15 mouse cellular contexts compared by ENCODE assay signal in genomic region chr3:36819402-36819801, GRCm38 (mm10). TPM values are rescaled to one million over a fixed set of nuclear protein-coding genes. Genes with fewer than 3 reads are reported as not detected.
DNase-seq lines count a peak whose midpoint lies in the region; ATAC-seq lines count a peak whose summit lies in the region.
"Had no signal": no experiment of that assay in that cellular context is flagged by ENCODE, and none has a peak within 500 bp of the region (broad histone marks: within the 10 kb centered on the region; RNA-seq: fewer than 3 reads in every experiment).

No protein-coding gene starts in this region.

- DNase-seq in adrenal gland, adult 8-10 months: peak; percentile 11
- DNase-seq in adrenal gland, postnatal 25 days: no peak
- no peak for DNase-seq in lung, adult 18-20 months
- DNase-seq in kidney, adult 8-10 months: peak; percentile 24 to 34
- peak; percentile 30 to 37 for DNase-seq in kidney, postnatal 4 days
- DNase-seq in spleen, postnatal 4 days (ENCODE audit: low spot score in 2 of 2): no peak
- DNase-seq: cerebellum, adult 18-20 months; liver, embryonic 13.5 days; thymus, postnatal 4 days had no signal

- no peak overlapping the region for H3K4me3 ChIP-seq in lung, embryonic 16.5 days (ENCODE audit: low read length)
- no peak overlapping the region for H3K4me3 ChIP-seq in liver, embryonic 12.5 days
- H3K4me3 ChIP-seq: embryonic facial prominence, embryonic 13.5 days; limb, embryonic 10.5 days; liver, embryonic 13.5 days; midbrain, embryonic 15.5 days had no signal

- WGBS in lung, embryonic 16.5 days: 29% methylated on average over 7 of the region's 7 CpGs
- 26% methylated on average over 7 of the region's 7 CpGs for WGBS in liver, embryonic 12.5 days (ENCODE audit: insufficient replicate concordance)

- no peaks in the 10 kb centered on the region for H3K9me3 ChIP-seq in lung, embryonic 16.5 days (ENCODE audit: control insufficient read depth, low read length)
- H3K9me3 ChIP-seq in liver, embryonic 12.5 days (replicated peaks): no peaks in the 10 kb centered on the region
- H3K9me3 ChIP-seq: embryonic facial prominence, embryonic 13.5 days; limb, embryonic 10.5 days; liver, embryonic 13.5 days; midbrain, embryonic 15.5 days had no signal

- H3K4me1 ChIP-seq in lung, embryonic 16.5 days (replicated peaks; ENCODE audit: control insufficient read depth, insufficient read depth, low read length): no peaks in the 10 kb centered on the region
- no peaks in the 10 kb centered on the region for H3K4me1 ChIP-seq in liver, embryonic 12.5 days
- H3K4me1 ChIP-seq: embryonic facial prominence, embryonic 13.5 days; limb, embryonic 10.5 days; liver, embryonic 13.5 days; midbrain, embryonic 15.5 days had no signal

- 0 out of 2 replicates have a peak, but pooled peaks have one; percentile 28 for ATAC-seq in lung, embryonic 16.5 days (ENCODE audit: low read depth)
- ATAC-seq in liver, embryonic 12.5 days: no peak
- ATAC-seq: hindbrain, embryonic 16.5 days; midbrain, embryonic 15.5 days had no signal

- H3K9ac ChIP-seq in lung, embryonic 16.5 days (ENCODE audit: low read length): no peak overlapping the region
- H3K9ac ChIP-seq in liver, embryonic 12.5 days: no peak overlapping the region
- H3K9ac ChIP-seq: embryonic facial prominence, embryonic 13.5 days; liver, embryonic 13.5 days; midbrain, embryonic 15.5 days had no signal

- no peak overlapping the region for H3K4me2 ChIP-seq in lung, embryonic 16.5 days (ENCODE audit: low read depth, low read length)
- H3K4me2 ChIP-seq in liver, embryonic 12.5 days: no peak overlapping the region
- H3K4me2 ChIP-seq: embryonic facial prominence, embryonic 13.5 days; liver, embryonic 13.5 days; midbrain, embryonic 15.5 days had no signal

- H3K36me3 ChIP-seq in lung, embryonic 16.5 days (ENCODE audit: control insufficient read depth, insufficient read depth, low read length): no peaks in the 10 kb centered on the region
- H3K36me3 ChIP-seq in liver, embryonic 12.5 days: no peaks in the 10 kb centered on the region
- H3K36me3 ChIP-seq: embryonic facial prominence, embryonic 13.5 days; limb, embryonic 10.5 days; liver, embryonic 13.5 days; midbrain, embryonic 15.5 days had no signal

- no peak overlapping the region for H3K27ac ChIP-seq in lung, embryonic 16.5 days (ENCODE audit: low read length)
- H3K27ac ChIP-seq in liver, embryonic 12.5 days: no peak overlapping the region
- H3K27ac ChIP-seq: embryonic facial prominence, embryonic 13.5 days; limb, embryonic 10.5 days; liver, embryonic 13.5 days; midbrain, embryonic 15.5 days had no signal

- no peaks in the 10 kb centered on the region for H3K27me3 ChIP-seq in lung, embryonic 16.5 days (ENCODE audit: control insufficient read depth, insufficient read depth, low read depth, low read length)
- H3K27me3 ChIP-seq in liver, embryonic 12.5 days (replicated peaks): no peaks in the 10 kb centered on the region
- H3K27me3 ChIP-seq: embryonic facial prominence, embryonic 13.5 days; liver, embryonic 13.5 days; midbrain, embryonic 15.5 days had no signal

RNA-seq across cellular contexts. Expression of gene 4932438A13Rik, which starts 43.5 kb away (rescaled TPM):
- total RNA-seq in adrenal gland, adult 8-10 months (2022): 10 to 100 TPM; 41.7 to 79.0 (median 59.9) TPM
- total RNA-seq in adrenal gland, postnatal 25 days (2021): 42.4 and 48.5 TPM in 2 replicates
- polyA plus RNA-seq in lung, embryonic 16.5 days (2015; fragmentation: Nextera tagmentation; extraction: Ambion mirVana): 49.4 and 53.0 TPM in 2 replicates
- 22.5 and 22.8 TPM in 2 replicates for polyA plus RNA-seq in liver, embryonic 12.5 days (2016; fragmentation: Nextera tagmentation; extraction: Ambion mirVana)

Comparison
In these comparisons a context has a peak if more than half of its experiments do, and no peak if none do; other contexts are left out.
1. DNase-seq: peak in adrenal gland, adult 8-10 months (single experiment), kidney, adult 8-10 months (2 of 2) and kidney, postnatal 4 days (2 of 2); none in adrenal gland, postnatal 25 days (single experiment), lung, adult 18-20 months (0 of 2) and spleen, postnatal 4 days (0 of 2).